Mouse (Mus musculus) stomach, embryonic 16.5 days (tissue): Measurements from ENCODE around the gene Cryaa. TPM values are rescaled to one million over a fixed set of nuclear protein-coding genes. Genes with fewer than 3 reads are reported as not detected.

Source experiments
- ATAC-seq: fragments of 200-750 bp; cut with Nextera tagmentation; 2 replicates; pipeline ENCODE4 v1.8.0; 2017; ENCODE audit warnings: moderate number of reproducible peaks, moderate TSS enrichment; ENCODE audit not compliant: insufficient read depth, low FRiP score
- H3K27ac ChIP-seq: fragments of 300-500 bp; sonication (generic); 2 replicates; pipeline ENCODE4 v1.5.1; 2014; ENCODE audit warnings: low read length
- H3K27me3 ChIP-seq: fragments of 300-500 bp; sonication (generic); 2 replicates; pipeline ENCODE4 v1.6.1; 2014; ENCODE audit warnings: low read length, control low read depth, mixed read lengths; ENCODE audit not compliant: control insufficient read depth, insufficient read depth
- H3K36me3 ChIP-seq: fragments of 300-500 bp; sonication (generic); 2 replicates; pipeline ENCODE4 v1.6.1; 2014; ENCODE audit warnings: low read length; ENCODE audit not compliant: control insufficient read depth, insufficient read depth
- H3K4me1 ChIP-seq: fragments of 300-500 bp; sonication (generic); 2 replicates; pipeline ENCODE4 v1.6.1; 2014; ENCODE audit warnings: low read length, control low read depth, mixed read lengths; ENCODE audit not compliant: control insufficient read depth, insufficient read depth
- H3K4me2 ChIP-seq: fragments of 300-500 bp; sonication (generic); 2 replicates; pipeline ENCODE4 v1.6.1; 2014; ENCODE audit warnings: low read depth, low read length, mixed read lengths
- H3K4me3 ChIP-seq: fragments of 300-500 bp; sonication (generic); replicated peaks from 2 replicates; pipeline ENCODE4 v1.5.1; 2014; ENCODE audit warnings: mild to moderate bottlenecking, low read length
- H3K9ac ChIP-seq: fragments of 300-500 bp; sonication (generic); 2 replicates; pipeline ENCODE4 v1.6.1; 2014; ENCODE audit warnings: low read length
- H3K9me3 ChIP-seq: fragments of 300-500 bp; sonication (generic); replicated peaks from 2 replicates; pipeline ENCODE4 v1.6.1; 2016; ENCODE audit warnings: low read length, control low read depth; ENCODE audit not compliant: control insufficient read depth
- WGBS: fragments of 180-500 bp; shearing (Covaris S2); extraction: QIAGEN DNeasy Blood & Tissue Kit; methylation state at CpG from one replicate; pipeline ENCODE4 v1.1.7; 2014; 5-methylcytosine and 5-hydroxymethylcytosine counted together
- polyA plus RNA-seq: library from polyadenylated mRNA; unstranded; fragments of >200 nt; fragmentation: Nextera tagmentation; extraction: Ambion mirVana; gene quantifications from 2 replicates; pipeline ENCODE4 v1.2.1, GENCODE M21; 2015

The Cryaa gene
- 0.13 and 0.62 TPM in 2 replicates for polyA plus RNA-seq

DNA sequence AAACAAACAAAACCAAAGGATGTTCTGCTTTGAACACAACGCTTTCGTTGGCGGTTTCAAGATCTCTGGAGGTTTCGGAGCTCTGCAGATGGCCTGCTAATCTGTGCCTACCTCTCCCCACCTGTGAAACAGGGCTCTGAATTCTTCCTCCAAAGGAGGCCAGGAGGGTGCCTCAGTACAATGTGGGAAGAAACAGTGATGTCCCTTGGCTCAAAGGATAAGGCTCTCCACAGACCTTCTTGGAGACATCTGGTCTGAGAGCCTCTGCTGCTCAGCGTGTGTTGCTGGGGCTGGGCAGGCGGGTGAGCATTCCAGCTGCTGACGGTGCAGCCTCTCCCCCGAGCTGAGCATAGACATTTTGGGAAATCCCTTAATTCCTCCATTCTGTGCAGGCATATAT lies at the start of gene Cryaa:
TSS of gene Cryaa (plus strand) at position 301 of the 400 bp plus-strand sequence.
- Histone ChIP-seq H3K27ac (no peak within 1 kb of the TSS), H3K4me1 (no peaks in the 10 kb centered on the region), H3K9ac (no peak within 1 kb of the TSS), H3K36me3 (no peaks in the 10 kb centered on the region), H3K9me3 (no peaks in the 10 kb centered on the region), H3K4me2 (no peak within 1 kb of the TSS), H3K4me3 (no peak within 1 kb of the TSS), H3K27me3 (no peaks in the 10 kb centered on the region)
- 66% methylated on average over 8 of the region's 8 CpGs for WGBS
- no peak for ATAC-seq

DNA sequence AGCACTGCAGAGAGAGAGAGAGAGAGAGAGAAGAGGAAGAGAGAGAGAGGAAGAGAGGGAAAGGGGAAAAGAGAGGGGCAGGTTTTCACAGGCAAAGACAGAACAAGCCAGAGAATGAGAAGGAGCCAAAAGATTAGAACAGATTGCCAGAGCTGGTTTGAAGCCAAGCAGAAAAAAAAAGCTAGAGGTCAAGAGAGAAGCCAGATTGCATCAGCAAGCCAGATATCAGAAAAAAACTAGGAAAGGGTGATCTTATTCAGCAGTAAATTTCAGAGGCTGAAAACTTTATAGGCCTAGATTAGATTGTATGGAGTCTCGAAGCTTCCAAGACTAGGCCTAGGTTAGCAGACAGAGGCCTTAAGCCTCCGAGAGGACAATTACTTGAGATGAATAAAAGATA lies 49.6 kb upstream of the Cryaa start:
- H3K4me3 ChIP-seq, result no peak overlapping the region
- 92% methylated on average over 2 of the region's 2 CpGs for WGBS
- H3K27me3 ChIP-seq, result no peaks in the 10 kb centered on the region
- H3K4me2 ChIP-seq, result no peak overlapping the region
- ATAC-seq, result no peak
- 0 out of 2 replicates have a peak, but pooled peaks cover 3% of the 10 kb centered on the region for H3K9me3 ChIP-seq
- H3K27ac ChIP-seq, result no peak overlapping the region
- no peaks in the 10 kb centered on the region for H3K36me3 ChIP-seq
- no peak overlapping the region for H3K9ac ChIP-seq
- no peaks in the 10 kb centered on the region for H3K4me1 ChIP-seq

DNA sequence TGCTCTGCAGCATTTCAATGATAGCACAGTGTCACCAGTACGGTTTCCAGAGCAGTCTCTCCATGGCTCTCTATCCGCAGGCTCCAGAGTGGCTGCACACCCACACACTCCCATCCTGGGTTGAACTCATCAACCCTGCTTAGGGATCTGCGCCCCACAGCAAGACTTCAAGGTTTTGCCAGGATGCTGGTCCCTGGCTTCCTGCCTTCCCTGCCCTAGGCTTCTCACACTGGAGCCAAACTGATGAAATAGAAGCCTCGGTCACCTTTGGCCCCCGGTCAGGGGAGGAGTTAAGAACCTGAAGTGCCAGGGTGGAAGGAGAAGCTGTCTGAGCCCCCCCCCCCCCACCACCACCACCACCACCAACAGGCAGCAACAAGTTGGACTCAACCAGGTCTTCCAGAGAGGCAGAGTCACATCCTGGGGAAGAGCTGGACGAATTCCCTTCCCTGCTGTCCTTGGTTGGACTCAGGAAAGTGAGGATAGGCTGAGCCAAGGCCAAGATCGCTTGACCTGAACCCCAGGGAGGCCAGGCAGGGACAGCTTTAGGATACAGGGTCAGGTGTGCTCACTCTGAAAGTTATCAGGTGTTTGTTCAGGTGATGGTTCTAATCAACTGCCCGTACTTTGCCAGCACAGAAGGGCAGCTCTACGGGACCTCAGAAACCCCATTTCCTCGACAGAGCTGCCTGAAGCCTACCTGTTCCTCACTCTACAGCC lies 46.4 kb upstream of the Cryaa start:
- Histone ChIP-seq H3K4me2 (no peak overlapping the region), H3K27me3 (peaks cover 9% of the 10 kb centered on the region), H3K9me3 (0 out of 2 replicates have a peak, but pooled peaks cover 3% of the 10 kb centered on the region), H3K4me1 (peaks cover 2% of the 10 kb centered on the region; the same call in 1 of the 2 replicates), H3K4me3 (no peak overlapping the region), H3K9ac (peak overlapping the region; percentile 38; the same call in 1 of the 2 replicates), H3K36me3 (no peaks in the 10 kb centered on the region), H3K27ac (no peak overlapping the region)
- WGBS, result 67% methylated on average over 10 of the region's 10 CpGs
- 0 out of 2 replicates have a peak, but pooled peaks have one; percentile 24 for ATAC-seq

DNA sequence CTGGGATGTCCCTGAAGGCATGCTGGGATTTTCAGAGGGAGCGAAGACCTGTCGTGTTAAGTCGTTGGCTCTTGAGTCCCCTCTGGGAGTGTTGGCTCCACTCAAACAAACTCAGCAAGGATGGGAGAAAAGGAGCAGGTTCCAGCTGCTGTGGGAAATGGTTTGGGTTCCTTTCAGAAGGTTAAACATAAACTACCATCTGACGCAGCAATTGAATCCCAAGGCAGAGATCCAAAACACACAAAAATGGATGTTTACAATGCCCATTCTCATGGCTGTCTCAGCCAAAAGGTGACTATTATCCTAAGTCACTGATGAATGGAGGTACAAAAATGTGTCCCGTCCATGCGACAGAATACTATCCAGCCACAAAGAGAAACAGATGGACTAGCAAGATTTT lies 44.6 kb upstream of the Cryaa start:
- H3K4me3 ChIP-seq, result no peak overlapping the region
- H3K4me1 ChIP-seq, result peaks cover 15% of the 10 kb centered on the region
- WGBS, result 58% methylated on average over 6 of the region's 6 CpGs
- H3K9me3 ChIP-seq, result no peaks in the 10 kb centered on the region
- H3K27me3 ChIP-seq, result peaks cover 14% of the 10 kb centered on the region
- H3K27ac ChIP-seq, result peak overlapping the region; percentile 24; the same call in 1 of the 2 replicates
- ATAC-seq, result no peak
- no peak overlapping the region for H3K4me2 ChIP-seq
- H3K36me3 ChIP-seq, result no peaks in the 10 kb centered on the region
- no peak overlapping the region for H3K9ac ChIP-seq

DNA sequence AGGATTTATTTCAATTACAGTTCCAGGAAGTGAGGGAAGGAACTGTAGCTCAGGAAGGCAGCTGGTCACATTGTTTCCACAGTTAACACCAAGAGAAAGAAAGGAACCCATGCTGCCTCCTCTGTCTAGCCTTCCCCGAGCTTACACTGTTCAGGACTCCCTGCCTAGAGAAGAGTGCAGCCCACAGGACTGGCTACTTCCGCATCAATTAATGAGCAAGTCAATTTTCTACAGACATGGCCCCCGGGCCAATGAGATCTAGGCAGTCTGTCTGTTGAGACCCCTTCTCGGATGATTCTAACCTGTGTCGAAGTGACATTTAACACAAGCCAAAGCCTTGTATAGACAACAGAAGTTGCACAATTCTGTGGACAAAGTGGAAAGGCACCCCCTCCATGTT lies 42.7 kb upstream of the Cryaa start:
- Histone ChIP-seq H3K9ac (no peak overlapping the region), H3K4me3 (no peak overlapping the region), H3K4me2 (no peak overlapping the region), H3K27me3 (peaks cover 14% of the 10 kb centered on the region), H3K4me1 (peaks cover 15% of the 10 kb centered on the region), H3K9me3 (no peaks in the 10 kb centered on the region), H3K36me3 (no peaks in the 10 kb centered on the region), H3K27ac (no peak overlapping the region)
- ATAC-seq, result no peak
- 73% methylated on average over 5 of the region's 5 CpGs for WGBS

DNA sequence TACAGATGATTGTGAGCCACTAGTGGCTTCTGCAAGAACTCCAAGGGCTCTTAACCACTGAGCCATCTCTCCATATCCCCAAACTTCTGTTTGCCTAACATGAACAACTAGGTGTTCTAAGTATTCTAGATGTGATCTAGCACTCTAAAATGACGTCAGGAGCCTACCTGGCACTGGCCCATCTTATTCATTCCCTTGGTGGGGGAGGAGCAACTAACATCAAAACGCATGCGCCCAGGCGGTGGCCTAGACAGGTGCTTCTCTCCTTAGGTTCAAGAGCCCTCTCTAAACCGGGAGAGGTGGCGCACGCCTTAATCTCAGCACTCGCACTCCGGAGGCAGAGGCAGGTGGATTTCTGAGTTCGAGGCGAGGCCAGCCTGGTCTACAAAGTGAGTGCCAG lies 41.8 kb upstream of the Cryaa start:
- Histone ChIP-seq H3K4me1 (peaks cover 15% of the 10 kb centered on the region), H3K9me3 (no peaks in the 10 kb centered on the region), H3K27ac (no peak overlapping the region), H3K9ac (no peak overlapping the region), H3K4me2 (no peak overlapping the region), H3K4me3 (no peak overlapping the region), H3K36me3 (no peaks in the 10 kb centered on the region), H3K27me3 (peaks cover 14% of the 10 kb centered on the region)
- 54% methylated on average over 11 of the region's 11 CpGs for WGBS
- no peak for ATAC-seq

DNA sequence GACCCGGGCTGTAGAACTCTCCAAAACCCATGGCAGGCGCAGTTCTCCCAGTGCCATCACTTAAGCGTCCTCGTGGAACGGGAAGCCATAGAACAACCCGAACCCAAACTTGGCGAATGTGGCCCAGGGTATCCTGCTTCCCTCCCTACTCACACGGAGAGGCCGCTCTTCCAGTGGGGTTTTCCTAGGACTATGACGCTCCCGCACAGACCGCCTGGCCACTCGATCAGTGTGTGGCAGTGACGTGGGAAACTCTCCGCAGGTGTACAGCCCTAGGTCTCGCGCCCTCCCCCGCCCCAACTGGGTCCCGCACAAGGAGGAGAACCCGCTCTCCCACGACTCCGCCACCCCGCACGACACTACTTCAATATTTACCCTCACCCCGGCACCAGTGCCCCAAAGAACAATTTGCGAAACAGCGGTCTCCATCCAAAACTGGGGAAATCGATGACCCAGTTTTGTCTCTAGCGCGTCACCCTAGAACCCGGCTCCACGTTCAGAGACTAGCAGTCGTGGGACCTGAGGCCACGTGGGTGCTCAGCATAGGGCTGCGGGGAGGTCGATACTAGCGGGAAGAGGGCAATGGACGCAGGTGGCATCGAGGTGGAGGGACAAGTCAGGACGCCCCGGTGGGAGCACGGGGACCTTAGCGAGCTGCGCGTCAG lies 41.2 kb upstream of the Cryaa start:
- Histone ChIP-seq H3K27ac (no peak overlapping the region), H3K9ac (peak overlapping the region; percentile 72), H3K4me2 (peak overlapping the region; percentile 100), H3K27me3 (peaks cover 14% of the 10 kb centered on the region), H3K4me3 (peak overlapping the region; percentile 61), H3K36me3 (no peaks in the 10 kb centered on the region), H3K9me3 (no peaks in the 10 kb centered on the region), H3K4me1 (peaks cover 15% of the 10 kb centered on the region)
- peak; percentile 23; the same call in 1 of the 2 replicates for ATAC-seq
- 4% methylated on average over 45 of the region's 45 CpGs for WGBS

DNA sequence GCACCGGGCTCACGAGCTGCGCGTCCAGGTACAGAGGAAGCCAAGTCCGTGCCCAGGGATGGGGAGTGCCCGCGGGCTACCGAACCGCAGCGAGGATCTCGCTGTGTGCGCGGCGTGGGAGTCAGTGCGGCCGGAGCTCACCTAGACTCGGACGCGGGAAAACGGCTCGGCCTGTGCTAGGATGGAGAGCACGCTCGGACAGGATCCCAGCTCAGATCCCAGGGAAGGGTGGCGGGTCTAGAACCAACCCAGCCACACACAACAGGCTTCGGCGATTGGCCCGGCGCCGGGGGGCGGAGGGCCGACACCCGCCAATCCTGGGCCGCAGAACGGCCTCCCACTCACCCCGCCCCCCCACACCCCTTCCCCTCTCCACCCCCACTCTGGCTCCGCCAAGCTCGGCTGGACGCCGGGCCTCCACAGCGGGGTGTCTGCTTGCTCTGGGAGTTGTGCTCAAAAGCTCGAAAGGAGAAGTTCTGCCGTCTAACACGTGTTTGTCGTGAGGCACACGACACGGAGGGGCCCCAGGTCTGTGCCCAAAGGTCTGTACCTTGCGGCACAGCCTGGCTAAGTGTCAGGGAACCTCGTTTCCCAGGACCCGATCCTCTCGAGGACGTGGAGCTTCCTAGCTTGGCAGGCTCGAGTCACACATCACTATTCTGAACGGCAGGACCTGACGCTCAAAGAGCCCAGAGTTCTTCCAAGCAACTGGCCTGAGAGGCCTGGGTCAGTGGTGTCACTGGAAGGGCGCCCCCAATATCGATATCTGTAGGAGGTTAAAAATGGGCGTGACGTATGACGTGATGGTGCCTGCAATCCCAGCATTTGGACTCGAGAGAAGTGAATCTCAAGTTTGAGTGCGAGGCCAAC lies 40.4 kb upstream of the Cryaa start, which contains the start of gene Cbs:
TSS of gene Cbs (minus strand) at position 297 of the 870 bp plus-strand sequence.
- H3K36me3 ChIP-seq, result no peaks in the 10 kb centered on the region
- ATAC-seq, result peak; percentile 96
- H3K4me3 ChIP-seq, result peak within 1 kb of the TSS; percentile 61
- H3K4me2 ChIP-seq, result peak within 1 kb of the TSS; percentile 100
- no peaks in the 10 kb centered on the region for H3K9me3 ChIP-seq
- H3K27ac ChIP-seq, result peak within 1 kb of the TSS; percentile 66; the same call in 1 of the 2 replicates
- peaks cover 14% of the 10 kb centered on the region for H3K27me3 ChIP-seq
- peaks cover 15% of the 10 kb centered on the region for H3K4me1 ChIP-seq
- peak within 1 kb of the TSS; percentile 72 for H3K9ac ChIP-seq
- whole genome bisulfite sequencing, result 2% methylated on average over 61 of the region's 61 CpGs
